Mouse (Mus musculus): ENCODE data around the gene Gtf2h4.
A peak's percentile ranks its signal among the peaks of the same experiment; 100 is the strongest.

Gtf2h4 gene

DNA sequence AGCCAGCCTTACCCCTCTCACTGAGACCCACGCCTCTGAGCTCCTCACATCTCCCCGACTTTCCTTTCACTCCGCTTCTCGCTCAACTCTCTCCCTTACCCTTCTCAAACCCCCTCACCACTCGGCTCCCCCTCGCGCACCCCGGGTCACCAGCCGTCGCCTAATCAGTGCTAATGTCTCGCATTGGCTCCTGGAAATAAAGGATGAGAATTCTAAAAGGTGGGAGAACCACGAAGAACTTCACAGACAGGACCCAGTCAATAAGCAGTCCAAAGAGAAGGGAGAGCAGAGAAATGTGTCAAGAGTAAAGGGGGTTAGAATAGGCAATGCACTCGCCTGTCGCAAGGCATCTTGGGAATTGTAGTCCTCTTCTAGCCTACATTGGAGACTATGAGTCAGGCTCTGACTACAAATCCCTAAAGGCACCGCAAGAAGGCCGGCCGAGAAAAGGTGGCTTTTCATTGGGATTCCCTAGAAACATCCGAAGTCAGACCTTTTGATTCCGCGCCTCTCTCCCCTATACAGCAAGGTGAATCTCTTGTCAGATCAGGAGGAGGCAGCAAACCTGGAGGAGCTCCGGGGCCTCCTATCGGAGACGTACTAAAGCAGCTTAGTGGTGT, at the start of gene Gtf2h4:
Gtf2h4 (minus strand) TSS at position 324 of the 620 bp plus-strand sequence.
- DNase-seq = peak; percentile 94

DNA sequence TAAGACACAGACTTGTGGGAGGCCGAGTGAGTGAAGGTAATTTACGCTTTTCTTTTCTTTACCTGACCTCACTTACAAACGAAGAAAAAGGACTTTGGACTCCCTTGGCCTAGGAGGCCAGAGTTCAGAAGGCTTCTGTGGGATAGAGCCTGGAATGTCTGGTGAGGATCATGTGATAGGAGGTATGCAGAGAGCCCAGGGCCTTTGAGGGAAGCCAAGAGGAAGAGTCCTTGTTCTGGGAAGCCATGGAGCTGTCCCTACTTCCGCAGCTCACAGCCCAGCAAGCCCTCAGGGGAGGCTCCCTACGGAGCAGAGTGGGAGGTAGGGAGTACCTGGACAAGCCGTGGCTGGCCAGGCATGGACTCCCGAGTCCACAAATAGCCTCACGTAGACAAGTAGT, 48.1 kb upstream of the Gtf2h4 start:
- DNase-seq = peak; percentile 80

DNA sequence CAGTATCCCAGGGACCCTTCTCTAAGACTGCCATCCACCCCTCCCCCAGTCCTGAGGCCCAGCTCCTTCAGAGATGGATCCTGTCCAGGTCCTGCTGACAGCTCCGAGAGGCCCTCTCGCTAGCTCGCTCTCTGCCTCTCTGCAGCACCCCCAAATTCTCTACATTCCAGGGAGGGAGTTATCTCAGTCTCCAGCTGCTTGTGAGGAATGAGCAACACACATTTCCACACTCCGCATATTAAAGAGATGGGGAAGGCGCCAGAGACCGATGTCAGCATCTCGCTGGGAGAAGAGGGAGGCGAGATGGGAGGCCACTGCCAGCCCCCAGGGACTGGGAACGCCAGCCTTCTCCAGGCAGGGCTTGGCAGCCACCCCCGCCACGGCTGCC, 46.8 kb upstream of the Gtf2h4 start:
- DNase-seq = peak; percentile 58

DNA sequence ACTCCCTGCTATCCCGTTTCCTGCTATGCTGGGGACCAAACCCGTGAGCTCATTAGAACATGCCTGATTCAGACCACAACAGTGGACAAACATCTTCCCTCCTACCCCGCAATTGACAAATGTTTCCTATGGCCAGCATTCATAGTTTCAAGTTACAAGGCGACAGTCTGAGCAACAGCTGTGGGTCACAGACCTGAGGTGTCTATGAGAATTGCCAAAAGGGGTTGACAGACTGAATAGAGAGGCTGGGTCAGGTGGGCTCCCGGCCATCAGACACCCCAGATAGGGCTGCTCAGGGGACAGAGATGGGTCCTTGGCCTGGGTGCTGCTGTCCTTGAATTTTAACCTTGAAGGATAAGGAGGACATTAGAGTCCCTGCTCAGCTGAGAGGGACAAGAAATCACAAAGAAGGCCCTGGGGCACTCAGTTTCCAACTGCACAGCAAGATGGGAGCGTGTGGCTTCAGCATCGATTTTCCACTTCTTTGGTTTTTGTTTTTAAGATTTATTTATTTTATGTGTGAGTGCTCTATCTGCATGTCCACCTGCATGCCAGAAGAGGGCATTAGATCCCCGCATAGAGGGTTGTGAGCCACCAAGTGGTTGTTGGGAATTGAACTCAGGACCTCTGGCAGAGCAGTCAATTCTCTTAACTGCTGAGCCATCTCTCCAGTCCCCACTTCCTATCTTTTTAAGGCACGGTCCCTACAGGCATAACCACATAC, 46.2 kb upstream of the Gtf2h4 start:
- no peak for DNase-seq

DNA sequence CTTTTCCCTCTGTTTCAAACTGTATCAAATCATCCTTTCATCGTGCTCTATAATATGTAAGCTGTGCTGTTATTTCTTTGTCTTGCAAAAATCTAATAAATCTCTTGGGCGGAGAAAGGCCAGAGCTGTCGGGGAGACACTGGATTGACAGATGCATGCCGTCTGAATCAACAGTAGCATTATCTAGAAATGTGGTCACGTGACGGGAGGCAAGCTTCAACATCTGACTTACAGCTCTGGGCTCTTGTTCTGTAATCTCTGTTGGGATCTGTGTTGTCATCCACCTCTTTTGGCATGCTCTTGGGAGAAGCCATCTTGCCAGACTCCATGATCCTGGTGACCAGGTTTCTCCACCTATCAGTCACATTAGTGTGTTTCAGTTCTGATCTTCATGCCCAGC, 43.5 kb upstream of the Gtf2h4 start:
- no peak for DNase-seq

DNA sequence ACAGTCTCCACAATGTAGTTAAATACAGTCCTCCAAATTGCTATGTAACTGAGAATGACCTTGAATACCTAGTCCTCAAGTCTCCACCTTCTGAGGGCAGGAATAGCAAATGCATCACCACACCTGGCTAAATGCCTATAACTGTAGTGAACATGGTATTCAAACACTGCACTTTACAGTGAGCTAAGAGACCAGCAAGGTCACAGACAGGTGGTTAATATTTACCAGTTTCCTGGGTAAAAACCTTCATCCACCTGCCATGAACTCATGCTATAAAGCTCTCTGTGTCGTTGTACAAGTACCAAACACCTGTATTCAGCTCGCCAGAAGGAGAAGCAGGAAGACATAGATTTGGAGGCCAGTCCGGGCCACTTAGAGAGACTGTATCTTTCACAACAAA, 42.6 kb upstream of the Gtf2h4 start:
- peak; percentile 84 for DNase-seq

DNA sequence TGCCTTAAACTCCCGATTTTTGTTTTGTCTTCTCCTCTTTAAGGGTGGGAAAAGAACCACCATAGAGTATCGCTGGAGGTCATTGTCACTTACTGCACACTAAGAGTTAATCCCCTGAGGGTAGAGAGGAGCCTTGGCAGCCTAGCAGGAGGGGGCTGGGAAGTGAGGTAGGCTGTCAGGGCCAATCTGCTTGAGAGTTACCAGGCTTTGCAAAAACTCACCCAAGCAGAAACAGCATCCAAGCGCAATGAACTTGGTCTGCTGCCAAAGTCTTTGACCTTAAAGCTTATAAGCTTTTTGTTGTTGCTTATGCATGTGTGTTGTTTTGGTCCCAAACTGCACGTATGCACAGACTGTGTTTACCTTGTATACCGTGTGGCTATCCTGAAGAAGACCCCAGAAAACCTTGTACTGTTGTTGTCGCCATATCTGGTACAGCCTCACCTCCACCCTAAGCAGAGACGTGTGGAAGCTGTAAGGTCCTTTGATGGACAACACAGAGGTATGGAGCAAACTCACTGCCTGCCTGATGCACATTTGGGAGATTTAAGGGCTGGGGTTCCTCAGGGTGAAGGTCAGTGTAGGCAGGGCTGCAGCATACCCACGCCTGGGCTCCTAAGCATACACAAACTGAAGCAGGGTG, 37.3 kb upstream of the Gtf2h4 start:
- DNase-seq = peak; percentile 89

DNA sequence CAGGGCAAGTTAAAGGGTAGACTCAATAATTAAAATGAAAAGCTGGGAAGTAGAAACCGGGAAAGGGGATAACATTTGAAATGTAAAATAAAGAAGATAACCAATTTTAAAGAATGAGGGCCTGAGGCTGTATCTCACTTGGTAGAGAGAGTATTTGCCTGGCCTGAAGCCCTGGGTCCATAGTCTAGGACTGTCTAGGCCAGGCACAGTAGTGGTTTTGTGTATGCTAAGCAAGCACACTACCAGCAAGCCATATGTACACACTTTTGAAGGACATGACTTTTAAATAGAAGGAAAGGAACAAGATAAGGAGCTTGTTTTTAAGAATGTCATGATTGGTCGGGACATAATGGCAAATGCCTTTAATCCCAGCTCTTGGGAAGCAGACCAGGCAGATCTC, 35.1 kb upstream of the Gtf2h4 start:
- DNase-seq = no peak

DNA sequence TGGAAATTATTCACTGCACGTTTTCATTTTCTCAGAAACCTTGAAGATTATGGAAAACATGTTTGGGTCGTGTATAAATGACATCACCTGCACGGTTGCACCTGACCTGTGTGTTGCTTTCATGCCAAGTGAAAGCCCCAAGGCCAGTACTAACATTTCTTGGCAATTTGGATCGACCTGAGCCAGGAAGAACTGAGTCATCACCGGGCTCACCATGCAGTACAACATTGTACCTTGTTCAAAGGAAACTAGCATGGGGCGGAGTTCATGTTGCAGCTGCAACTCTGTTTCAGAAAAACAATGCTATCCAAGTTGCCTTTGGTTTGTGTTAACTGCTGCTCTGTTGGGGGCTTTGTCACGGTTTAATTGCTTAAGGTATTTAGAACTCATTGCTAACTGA, 34.4 kb upstream of the Gtf2h4 start:
- peak; percentile 68 for DNase-seq

DNA sequence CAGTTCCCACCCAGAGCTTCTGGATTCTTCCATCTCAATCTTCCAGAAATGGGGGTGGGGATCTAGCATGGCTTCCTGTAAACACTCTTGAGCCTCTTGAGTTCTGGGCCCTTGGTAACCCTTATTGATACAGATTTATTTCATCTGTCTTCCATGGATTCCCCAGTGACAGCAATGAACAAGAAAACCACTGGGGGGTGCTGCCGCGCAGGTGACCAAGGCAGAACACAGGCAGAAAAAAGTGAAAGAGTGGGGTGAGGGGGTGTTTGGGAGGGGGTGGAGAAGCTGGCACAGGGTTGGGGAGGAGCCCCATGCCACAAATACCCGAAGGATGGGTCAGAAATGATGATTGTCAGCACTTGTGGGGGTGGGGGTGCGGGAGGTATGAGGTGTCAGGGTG, 32.3 kb upstream of the Gtf2h4 start:
- DNase-seq = no peak

DNA sequence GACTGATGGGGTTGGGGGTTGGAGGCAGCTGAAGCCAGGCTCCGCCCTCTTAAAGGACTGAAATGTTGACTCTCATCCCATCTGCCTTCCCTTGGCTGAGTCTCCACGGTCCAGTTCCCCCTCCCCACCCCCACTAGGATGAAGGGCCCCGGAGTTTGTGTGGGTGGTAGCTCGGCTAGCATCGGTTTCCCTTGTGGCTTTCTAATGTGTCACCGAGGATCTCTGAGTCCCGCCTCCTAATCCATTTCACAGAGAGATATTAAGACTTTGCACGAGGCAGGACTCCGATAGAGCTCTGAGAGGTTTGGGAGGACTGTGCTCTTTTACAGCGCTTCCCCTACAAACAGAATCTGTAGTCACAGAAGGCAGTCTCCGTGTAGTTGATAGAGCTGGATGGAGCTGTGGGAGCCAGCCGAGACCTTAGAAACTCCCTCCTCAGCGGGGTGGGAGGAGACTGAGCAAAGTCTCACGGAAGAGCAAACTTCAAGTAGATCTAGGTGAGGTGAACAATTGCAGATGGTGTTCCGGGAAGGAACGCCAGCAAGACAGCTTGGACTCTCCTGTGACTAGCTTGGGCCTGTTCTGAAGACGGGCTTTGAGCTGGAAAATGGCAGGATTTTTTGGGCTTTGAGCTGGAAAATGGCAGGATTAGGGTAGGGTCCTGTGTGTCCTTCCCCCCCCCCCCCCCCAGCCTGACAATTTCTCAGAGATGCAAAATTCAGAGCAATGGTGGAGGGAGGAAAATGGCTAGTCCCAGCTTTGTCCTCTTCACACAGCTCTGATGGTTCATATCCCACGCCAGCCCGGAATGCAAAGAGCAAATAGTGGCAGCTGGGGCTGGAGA, 31.3 kb upstream of the Gtf2h4 start, which contains the start of gene Ddr1:
Ddr1 (minus strand) TSS at position 1 of the 844 bp plus-strand sequence.
- peak; percentile 82 for DNase-seq

DNA sequence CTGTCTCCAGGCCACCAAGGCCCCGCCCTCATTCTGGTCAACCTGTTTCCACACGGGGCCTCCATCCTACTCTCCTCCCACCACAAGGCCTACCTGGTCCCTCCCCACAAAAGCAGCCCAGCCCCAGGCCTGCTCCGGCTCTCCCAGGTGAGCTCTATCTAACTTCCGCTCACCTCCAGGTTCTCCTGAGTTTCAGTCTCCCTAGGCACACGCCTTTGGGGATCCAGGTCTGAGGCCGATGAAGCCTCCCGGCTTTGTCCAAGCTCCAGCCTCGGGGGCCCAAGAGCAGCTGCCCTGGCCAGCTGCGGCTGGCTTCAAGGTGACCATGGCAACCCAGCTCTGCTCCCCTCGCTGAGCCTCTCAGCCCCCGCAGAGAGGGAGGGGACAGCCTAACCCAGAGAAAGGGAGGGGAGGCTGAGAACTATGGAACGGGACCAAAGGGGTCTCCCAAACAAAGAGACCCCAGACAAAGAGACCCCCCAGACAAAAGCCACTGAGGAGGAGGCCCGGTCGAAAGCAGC, 30.3 kb upstream of the Gtf2h4 start:
- DNase-seq = peak; percentile 76

DNA sequence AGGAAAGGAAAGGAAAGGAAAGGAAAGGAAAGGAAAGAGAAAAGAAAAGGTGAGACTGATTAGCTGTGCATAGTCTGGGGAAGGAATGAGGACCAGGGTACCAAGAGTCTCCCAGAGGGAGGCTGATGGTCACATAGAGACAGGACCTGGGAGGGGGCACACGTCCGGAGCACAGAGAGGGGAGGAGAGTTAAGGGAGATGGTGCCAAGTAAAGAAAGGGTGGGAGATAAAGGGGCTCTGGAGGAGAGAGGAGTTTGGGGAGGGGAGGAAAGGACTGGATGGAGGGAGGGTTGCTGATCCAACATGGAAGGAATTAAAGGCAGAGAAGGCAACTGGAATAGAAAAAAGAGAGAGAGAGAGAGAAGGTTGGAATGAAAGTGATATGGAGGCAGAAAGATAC, 29.5 kb upstream of the Gtf2h4 start:
- no peak for DNase-seq

DNA sequence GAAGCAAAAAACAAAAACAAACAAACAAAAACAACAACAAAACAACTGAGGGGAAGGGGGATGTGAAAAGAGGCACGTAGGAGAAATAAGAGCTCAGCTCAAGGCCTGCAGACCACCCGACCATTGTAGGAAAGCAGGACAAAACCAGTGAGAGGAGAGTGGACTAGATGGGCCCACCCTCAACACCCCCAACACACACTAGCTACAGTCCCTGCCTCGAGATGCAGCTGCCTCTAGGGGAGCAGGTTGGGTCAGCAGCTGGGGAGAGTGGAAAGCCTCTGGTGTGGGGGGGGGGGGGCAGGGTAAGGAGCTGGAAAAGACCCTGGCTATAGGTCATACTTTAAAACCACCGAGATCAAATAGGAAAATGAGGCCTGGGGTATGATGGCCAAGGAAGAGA, 29.1 kb upstream of the Gtf2h4 start:
- no peak for DNase-seq

DNA sequence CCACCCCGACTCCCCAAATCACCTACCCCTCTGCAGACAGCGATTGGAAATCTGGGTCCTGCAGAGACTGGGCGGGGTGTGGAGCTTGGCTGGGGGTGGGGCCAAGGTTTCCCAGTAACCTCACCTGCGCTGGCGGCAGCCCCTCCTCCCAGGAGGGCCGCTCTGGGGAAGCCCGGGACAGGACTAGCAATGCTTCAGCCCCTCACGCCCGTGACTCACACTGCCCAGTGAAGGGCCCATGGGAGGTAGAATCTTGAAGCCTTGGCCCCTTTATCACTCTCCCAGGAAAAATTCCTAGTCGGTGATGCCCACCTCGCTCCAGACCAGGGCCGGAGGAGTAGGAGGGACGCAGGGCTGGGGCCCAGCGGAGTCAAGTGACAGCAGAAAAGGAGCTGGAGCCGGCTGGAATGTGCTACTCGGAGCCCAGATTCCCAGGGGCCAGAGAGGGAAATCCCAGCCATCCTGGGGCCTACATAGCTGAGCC, 28.5 kb upstream of the Gtf2h4 start:
- DNase-seq = peak; percentile 88

DNA sequence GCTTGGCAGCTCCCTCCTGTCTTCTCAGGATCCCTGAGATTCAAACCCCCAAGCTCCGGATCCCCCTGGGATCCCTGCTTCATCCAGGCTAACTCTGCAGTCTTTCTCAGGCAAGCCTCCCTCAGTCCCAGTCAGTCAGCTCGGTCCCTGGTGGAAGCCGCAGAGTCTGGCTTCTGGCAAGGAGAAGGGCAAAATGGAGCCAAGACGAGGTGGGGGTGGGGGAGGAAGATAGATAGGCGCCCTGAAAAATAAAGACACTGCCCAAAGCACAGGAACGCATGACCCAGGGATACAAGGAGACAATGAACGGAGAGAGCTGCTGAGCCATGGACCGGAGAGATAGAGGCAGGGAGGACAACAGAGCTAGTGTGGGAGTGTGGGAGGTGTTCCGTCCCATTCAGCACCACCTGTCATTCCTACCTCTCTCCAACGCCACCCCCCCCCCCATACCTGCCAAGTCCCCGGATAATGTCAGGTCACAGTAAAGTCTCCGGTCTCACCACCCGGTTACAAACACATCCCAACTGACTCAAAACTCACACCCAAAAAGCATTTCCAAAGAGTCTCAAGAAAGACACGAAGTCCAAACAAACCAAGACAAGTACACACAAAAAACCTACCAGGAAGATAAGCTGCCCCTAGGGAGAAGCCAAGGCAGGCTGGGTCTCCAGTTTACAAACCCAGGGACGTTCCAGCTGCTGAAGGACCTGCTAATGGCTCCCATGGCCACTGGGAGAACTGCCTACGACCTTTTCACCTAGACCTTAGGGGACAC, 27.9 kb upstream of the Gtf2h4 start:
- DNase-seq = no peak

DNA sequence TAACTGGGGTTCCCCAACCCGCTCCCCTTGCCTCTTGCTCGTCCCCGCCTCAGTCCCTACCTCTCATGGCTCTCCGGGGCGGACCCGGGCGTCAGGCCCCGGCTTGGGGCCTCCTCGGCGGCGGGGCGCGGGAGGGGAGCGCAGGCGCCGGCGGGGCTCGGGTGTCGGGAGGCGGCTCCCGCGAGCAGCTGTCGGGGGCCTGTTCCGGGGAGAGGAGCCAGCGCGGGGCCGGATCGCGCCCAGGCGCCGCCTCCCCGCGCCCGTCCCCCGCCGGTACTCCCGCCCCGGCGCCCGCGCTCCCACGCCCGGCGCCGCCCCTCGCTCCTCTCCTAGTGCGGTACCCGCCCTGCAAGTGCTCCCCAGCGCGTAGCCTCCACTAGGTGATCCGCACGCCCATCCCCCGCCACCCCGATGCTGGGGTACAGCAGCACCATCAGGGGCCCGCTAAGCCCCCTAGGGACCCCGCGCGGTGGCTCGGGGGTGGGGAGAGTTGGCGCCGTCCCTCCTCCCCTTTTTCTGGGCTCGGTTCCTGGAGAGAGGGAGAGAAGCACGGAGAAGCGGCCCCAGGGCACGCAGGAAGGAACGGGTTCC, 26.9 kb upstream of the Gtf2h4 start:
- DNase-seq = peak; percentile 87

DNA sequence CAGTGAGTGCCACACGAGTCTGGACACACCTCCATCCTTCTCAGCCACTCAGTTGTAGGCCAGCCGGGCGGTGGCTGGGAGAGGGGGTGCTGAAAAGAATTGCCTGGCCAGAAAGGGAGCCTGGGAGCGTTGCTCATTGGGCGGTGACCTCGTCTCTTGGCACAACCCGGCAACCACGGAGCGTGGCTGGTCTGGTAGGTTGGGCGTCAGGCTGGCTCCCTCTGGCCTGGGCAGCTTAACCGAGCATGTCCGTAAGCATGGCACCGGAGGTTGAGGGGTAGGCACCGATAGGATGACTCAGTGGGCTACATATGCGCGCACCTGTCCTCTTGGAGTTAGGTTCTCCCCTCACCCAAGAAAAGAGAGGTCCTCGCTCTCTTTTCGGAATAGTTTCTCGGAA, 26.4 kb upstream of the Gtf2h4 start:
- peak; percentile 96 for DNase-seq

DNA sequence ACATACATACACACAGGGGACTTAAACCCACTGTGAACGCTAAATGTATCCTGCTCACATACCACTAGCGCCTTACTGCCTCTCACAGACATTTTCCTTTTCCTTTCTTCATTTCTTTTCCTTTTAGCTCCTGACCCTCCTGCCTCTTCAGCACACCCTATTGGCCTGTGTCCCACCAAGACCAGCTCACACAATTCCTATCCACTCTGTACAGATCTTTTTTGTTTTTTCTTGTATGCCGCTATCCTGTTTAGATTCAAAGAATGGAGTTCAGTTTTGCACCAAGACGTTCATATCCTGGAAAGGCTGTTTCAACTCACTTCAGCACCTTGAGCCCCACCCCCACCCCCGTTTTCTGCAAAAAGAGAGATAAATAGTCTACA, 25.0 kb upstream of the Gtf2h4 start:
- DNase-seq = no peak

DNA sequence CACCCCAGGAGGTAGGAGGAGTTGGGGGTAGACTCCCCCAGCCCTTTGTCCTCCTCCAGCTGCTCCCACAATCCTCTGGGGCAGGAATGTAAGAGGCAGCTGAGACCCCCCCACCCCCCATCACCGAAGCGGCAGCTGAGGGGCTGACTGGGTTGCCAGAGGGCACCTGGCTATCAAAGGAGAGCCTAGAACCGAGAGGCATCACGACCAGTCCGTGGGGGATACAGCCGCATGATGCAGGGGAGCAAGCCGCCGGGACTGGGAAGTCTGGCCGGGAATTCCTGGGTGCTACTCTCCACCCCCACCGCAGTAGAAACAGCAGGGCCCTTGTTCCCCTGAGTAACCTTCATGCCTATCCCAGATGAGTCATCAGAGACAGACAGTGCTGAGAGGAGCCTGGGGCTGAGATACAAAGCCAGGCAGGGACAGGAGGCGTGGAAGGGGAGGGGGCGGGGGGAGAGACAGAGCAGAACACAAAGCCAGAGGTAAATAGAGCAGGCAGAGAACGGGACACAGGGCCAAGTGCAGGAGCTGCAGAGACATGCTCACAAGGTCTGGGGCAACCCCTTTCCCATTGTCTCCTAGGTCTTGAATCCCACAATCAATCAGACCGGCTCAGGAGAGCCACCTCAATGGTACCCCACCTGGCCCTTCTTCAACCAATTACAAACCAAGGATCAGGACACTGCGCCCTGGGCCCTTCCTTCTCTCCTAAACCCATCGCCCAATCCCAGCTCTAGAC, 24.4 kb upstream of the Gtf2h4 start:
- no peak for DNase-seq

DNA sequence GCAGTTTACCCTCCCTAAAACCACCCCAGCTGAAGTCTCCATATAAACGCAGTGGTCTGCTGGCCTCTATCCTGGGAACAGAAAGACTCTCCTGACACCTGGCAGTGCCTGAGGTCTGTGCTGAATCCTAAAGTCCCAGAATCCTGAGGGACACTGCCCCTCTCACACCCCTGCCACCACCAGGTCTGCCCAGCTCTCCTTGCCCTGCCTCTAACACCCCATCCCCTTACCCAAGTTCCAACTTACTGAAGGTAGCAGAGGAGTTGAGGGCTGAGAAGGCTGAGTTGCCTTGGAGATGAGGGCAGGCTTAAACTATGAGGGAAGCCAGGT, 23.9 kb upstream of the Gtf2h4 start:
- no peak for DNase-seq

Data from kidney, adult 11 months (tissue).